Mouse (Mus musculus) common myeloid progenitor, adult 5-6 weeks (primary cell): ENCODE measurements around the gene Ldlrad3. TPM values are rescaled to one million over a fixed set of nuclear protein-coding genes. Genes with fewer than 3 reads are reported as not detected.

Experiments used
- ATAC-seq: replicated peaks from 2 replicates; pipeline ENCODE4 v1.8.0; 2016; ENCODE audit warnings: low read depth, mild to moderate bottlenecking, moderate TSS enrichment, inconsistent platforms; ENCODE audit not compliant: poor library complexity, severe bottlenecking
- total RNA-seq: library from RNA; stranded (forward); fragments of 200-1000, 187-1606 nt; gene quantifications from 2 replicates; pipeline ENCODE4 v1.2.3, GENCODE M21; 2017

The Ldlrad3 gene
- total RNA-seq, 1 experiment from 2014 or later, result 9.2 TPM

GRCm38 (mm10) chr2:101932169-101932936 is 253.8 kb downstream of the Ldlrad3 start:
- ATAC-seq, result no peak

- no peak for ATAC-seq
These were observed 260.5 kb downstream of the Ldlrad3 start for GRCm38 (mm10) chr2:101925591-101926188.

- no peak for ATAC-seq
These were observed 261.0 kb downstream of the Ldlrad3 start for GRCm38 (mm10) chr2:101925183-101925582.

GRCm38 (mm10) chr2:101923181-101923580 is 263.0 kb downstream of the Ldlrad3 start:
- no peak for ATAC-seq

- peak; percentile 63; the same call in 1 of the 2 replicates for ATAC-seq
These were observed 263.9 kb downstream of the Ldlrad3 start for GRCm38 (mm10) chr2:101922302-101922701.

GRCm38 (mm10) chr2:101920136-101920554 is 266.0 kb downstream of the Ldlrad3 start:
- no peak for ATAC-seq

GRCm38 (mm10) chr2:101918518-101918917 is 267.7 kb downstream of the Ldlrad3 start:
- ATAC-seq, result no peak

GRCm38 (mm10) chr2:101909326-101910080 is 276.7 kb downstream of the Ldlrad3 start:
- ATAC-seq, result no peak

- peak; percentile 48 for ATAC-seq
These were observed 277.4 kb downstream of the Ldlrad3 start for GRCm38 (mm10) chr2:101908773-101909172.

GRCm38 (mm10) chr2:101907386-101908022 is 278.7 kb downstream of the Ldlrad3 start:
- no peak for ATAC-seq

- ATAC-seq, result no peak
These were observed 279.9 kb downstream of the Ldlrad3 start for GRCm38 (mm10) chr2:101906379-101906690.

- ATAC-seq, result peak; percentile 79
These were observed 280.4 kb downstream of the Ldlrad3 start for GRCm38 (mm10) chr2:101905534-101906378.

GRCm38 (mm10) chr2:101902196-101902595 is 284.0 kb downstream of the Ldlrad3 start:
- ATAC-seq, result no peak

Other genes starting within 250 kb of the Ldlrad3 start
- gene Trim44, start 221.4 kb upstream of the Ldlrad3 start, total RNA-seq, result 51.6 and 69.2 TPM in 2 replicates